Mouse (Mus musculus) T-helper 1 cell (primary cell): Measurements from ENCODE around the gene Dctn3.
"Not testable (repeated sequence)": the region's sequence is repeated elsewhere in the genome, so short reads cannot be mapped to it uniquely, and the experiment has no call there.

Source experiments
- in situ Hi-C: fragments of 300-600 bp; cut with MboI, MseI; formaldehyde crosslinking; loops from one replicate; pipeline ENCODE4 v1.15.1; 2025; ENCODE audit warnings: high pct_unique_total_duplicates

The Dctn3 gene

GRCm38 (mm10) chr4:41702226-41702625, 20.7 kb downstream of the Dctn3 start:
- in situ Hi-C loops, result loop anchor here (25.0 kb wide), 1 partner anchor 990 kb away; the partner anchor contains the start of genes Aptx and Dnaja1

- in situ Hi-C loops, result loop anchor here (25.0 kb wide), 1 partner anchor 988 kb away; the partner anchor contains the start of genes Aptx and Dnaja1
Observed at GRCm38 (mm10) chr4:41700224-41700623, 22.7 kb downstream of the Dctn3 start.

GRCm38 (mm10) chr4:41699783-41700182, 23.2 kb downstream of the Dctn3 start, which contains the start of gene Il11ra1:
Il11ra1 (plus strand) TSS chr4:41699989.
- in situ Hi-C loops, result loop anchor here (5.0 to 25.0 kb wide), 2 partner anchors 473 to 987 kb away; partner anchors contain the start of genes Aptx and Dnaja1

- in situ Hi-C loops, result loop anchor here (5.0 kb wide), 1 partner anchor 474 kb away; no protein-coding TSS in a partner anchor
Observed at GRCm38 (mm10) chr4:41698421-41699016, 24.5 kb downstream of the Dctn3 start.

- in situ Hi-C loops, result loop anchor here (5.0 kb wide), 1 partner anchor 475 kb away; no protein-coding TSS in a partner anchor
Observed at GRCm38 (mm10) chr4:41696930-41697841, 25.8 kb downstream of the Dctn3 start, which contains the start of gene Cntfr. Cntfr (minus strand) TSS chr4:41697089.

- in situ Hi-C loops, result loop anchor here (5.0 kb wide), 1 partner anchor 476 kb away; no protein-coding TSS in a partner anchor
Observed at GRCm38 (mm10) chr4:41696452-41696851, 26.5 kb downstream of the Dctn3 start.

GRCm38 (mm10) chr4:41695800-41696199, 27.2 kb downstream of the Dctn3 start:
- in situ Hi-C loops, result loop anchor here (5.0 kb wide), 1 partner anchor 477 kb away; no protein-coding TSS in a partner anchor

GRCm38 (mm10) chr4:41693511-41693910, 29.5 kb downstream of the Dctn3 start:
- in situ Hi-C loops, result loop anchor here (5.0 kb wide), 1 partner anchor 979 kb away; no protein-coding TSS in a partner anchor

GRCm38 (mm10) chr4:41690014-41690413, 33.0 kb downstream of the Dctn3 start:
- in situ Hi-C loops, result loop anchor here (5.0 kb wide), 1 partner anchor 982 kb away; no protein-coding TSS in a partner anchor

GRCm38 (mm10) chr4:41688562-41688961, 34.4 kb downstream of the Dctn3 start:
- in situ Hi-C loops, result not testable (repeated sequence)

- in situ Hi-C loops, result not testable (repeated sequence)
Observed at GRCm38 (mm10) chr4:41685882-41686492, 37.0 kb downstream of the Dctn3 start.

GRCm38 (mm10) chr4:41684931-41685453, 38.0 kb downstream of the Dctn3 start:
- in situ Hi-C loops, result not testable (repeated sequence)

- in situ Hi-C loops, result not testable (repeated sequence)
Observed at GRCm38 (mm10) chr4:41684131-41684930, 38.6 kb downstream of the Dctn3 start.

- in situ Hi-C loops, result not testable (repeated sequence)
Observed at GRCm38 (mm10) chr4:41683303-41683702, 39.7 kb downstream of the Dctn3 start.

GRCm38 (mm10) chr4:41682789-41683188, 40.2 kb downstream of the Dctn3 start:
- in situ Hi-C loops, result no loop called here

- in situ Hi-C loops, result no loop called here
Observed at GRCm38 (mm10) chr4:41681947-41682346, 41.0 kb downstream of the Dctn3 start.

GRCm38 (mm10) chr4:41681176-41681575, 41.8 kb downstream of the Dctn3 start:
- in situ Hi-C loops, result no loop called here

GRCm38 (mm10) chr4:41679291-41679690, 43.7 kb downstream of the Dctn3 start:
- in situ Hi-C loops, result no loop called here

GRCm38 (mm10) chr4:41678863-41679262, 44.1 kb downstream of the Dctn3 start:
- in situ Hi-C loops, result no loop called here

- in situ Hi-C loops, result no loop called here
Observed at GRCm38 (mm10) chr4:41677006-41677629, 45.9 kb downstream of the Dctn3 start.
